Mouse (Mus musculus): ENCODE data around the gene Ttll12.

Gene Ttll12

DNA sequence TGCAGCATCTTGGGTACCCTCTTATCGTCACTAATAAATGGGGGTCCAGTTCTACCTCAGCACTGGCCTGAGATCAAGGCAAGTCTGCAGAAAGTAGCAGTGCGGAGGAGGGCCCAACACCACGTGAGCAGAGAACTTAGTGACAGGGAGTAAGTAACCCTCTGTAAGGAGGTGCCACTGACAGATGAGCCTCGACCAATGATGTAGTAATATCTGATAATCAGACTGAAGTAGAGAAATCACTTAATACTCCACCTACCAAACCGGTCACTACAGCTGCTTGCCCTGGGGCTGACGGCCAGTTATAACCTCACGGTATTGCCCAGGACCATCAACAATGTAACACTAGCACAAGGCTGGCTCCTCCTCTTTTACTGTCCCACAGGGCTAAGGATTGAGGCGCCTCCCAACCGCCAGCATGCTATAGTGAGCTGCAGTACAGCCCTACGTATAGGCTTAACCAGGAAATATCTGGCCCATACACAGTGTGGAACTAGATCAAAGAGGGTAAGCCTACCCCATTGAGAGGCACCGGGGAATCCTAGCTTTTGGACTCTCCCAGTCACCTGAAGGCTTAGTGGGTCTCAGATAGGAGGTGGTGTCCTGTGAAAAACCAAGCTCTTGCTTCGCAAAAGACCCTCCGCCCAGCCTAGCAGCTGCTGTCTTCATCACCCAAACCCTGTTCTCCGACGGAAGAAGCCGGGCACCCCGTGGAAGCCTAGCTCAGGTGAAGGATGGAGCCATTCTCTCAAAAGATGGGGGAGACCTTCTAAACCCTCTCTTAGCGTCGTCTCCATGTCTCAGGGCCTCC is 1.1 kb downstream of the Ttll12 start:
- in situ Hi-C loops (cut with MboI; ENCODE audit: low sequenced_read_pairs), result no loop called here

DNA sequence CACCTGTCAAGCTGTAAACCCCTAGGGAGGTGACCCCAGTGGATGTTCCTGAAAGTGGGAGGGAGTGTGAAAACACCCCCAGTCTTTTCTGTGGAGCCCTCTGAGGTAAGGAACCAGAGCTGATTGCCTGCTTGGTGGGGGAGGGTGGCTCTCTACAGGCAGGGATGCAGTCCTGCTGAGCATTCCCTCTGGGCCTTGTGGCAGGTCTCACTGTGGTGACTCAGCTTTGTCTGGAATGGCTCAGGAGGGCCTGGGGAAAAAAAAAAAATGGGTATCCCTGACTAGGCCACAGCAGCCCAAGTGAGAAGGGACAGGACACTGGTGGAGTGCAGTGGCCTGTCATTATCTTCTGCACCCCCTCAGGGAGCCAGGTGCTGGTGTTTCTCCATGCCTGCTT is 1.8 kb downstream of the Ttll12 start:
- in situ Hi-C loops (cut with MboI; ENCODE audit: low sequenced_read_pairs), result no loop called here

DNA sequence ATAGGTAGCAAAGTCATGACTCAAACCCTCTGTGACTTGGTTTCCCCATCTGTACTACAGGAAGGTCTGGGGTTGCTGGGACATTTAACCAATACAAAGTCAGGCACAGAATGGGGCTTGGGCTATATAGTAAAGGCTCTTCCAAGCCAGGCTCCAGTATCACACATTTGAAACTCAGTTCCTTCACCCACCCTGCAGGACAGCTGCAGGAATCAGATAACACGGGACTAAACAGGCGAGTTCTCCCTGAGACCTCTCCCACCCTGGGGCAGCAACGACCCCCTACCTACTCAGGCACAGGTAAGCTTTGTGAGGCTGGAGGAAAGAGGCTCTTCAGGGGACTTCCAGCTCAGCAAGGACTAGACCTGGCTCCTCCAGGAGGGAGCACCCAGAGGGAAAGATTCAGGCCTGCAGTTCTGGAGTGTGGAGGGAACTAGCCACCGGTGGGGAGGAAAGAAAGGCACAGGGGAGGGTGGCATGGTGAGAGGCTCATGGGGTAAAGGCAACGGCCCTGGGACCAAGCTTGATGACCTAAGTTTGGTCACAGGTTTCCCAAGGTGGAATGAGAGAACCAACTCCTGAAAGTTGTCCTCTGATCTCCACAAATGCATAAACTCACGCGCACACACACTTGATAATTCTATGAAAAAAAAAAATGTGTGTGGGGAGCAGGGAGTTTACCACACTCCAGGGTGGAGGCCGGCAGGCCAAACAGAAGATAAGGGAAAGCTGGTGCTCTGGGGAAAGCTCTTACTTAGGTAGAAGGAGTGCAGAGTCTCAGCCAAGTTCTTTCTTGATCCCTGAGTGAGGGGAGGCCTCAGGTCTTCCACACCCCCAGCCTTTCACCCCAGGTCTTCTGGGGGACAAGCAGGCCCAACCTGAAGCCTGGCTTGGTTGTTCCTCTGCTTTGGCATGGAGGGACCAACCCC is 2.4 kb downstream of the Ttll12 start:
- in situ Hi-C loops (cut with MboI; ENCODE audit: low sequenced_read_pairs), result no loop called here

DNA sequence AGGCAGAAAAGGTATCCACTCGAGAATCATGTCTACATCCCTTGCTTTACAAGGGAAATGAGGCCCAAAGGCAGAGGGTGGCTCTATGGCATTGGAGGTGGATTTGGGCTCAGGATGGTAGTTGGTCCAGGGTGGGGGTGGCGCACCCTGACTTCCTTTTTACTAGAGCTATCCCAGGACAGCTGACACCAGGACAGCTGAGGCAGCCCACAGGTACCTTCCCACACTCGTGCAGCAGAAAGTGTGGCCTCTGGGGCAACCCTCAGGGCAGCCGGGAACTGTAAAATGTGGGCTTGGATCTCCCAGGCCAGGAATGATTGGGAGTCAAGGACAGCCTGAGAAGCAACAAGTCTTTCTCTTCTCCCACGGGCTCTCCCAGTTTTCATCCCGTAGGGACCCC is 3.2 kb downstream of the Ttll12 start:
- in situ Hi-C loops (cut with MboI; ENCODE audit: low sequenced_read_pairs), result no loop called here

DNA sequence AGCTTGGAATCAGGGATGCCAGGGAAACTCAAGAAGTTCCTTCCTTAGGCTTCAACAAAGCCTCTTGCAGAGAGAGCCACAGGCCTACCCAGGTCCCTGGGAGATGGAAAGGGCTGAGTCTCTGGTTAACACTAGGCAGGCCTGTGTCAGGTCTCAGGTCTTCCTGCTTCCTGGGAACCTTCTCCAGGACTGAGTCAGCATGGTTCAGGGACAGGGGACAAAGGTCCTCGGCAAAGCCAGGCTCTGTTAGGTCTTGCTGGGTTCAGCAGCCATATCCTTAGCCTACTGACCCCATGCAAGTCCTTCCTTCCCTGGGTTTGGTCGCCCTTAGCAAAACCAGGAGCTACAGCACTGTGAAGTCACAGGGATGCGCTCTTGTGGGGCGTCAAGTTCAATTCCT is 4.1 kb downstream of the Ttll12 start:
- in situ Hi-C loops (cut with MboI; ENCODE audit: low sequenced_read_pairs), result no loop called here

DNA sequence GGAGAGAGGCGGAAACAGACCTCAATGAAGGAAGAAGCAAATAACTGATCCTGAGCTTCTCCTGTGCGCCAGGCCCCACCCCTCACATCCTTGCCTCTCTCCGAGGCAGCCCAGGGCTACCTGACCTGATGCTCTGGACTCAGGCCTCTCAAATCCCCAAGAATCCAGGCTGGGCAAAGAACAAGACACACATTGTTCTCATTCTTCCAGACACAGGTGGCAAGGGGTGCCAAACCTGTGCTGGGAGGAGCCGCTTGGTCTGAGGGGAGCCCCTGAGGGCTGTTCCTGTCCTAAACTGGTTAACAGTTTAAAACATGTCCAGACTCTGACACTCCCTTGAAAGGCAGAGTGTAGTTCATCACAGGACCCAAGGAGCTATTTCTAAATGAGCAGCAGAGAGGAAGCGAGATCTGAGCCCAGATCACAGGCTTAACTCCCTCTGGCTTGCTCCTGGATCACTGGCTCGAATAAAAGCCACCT is 10.2 kb downstream of the Ttll12 start:
- in situ Hi-C loops (cut with MboI; ENCODE audit: low sequenced_read_pairs), result no loop called here

DNA sequence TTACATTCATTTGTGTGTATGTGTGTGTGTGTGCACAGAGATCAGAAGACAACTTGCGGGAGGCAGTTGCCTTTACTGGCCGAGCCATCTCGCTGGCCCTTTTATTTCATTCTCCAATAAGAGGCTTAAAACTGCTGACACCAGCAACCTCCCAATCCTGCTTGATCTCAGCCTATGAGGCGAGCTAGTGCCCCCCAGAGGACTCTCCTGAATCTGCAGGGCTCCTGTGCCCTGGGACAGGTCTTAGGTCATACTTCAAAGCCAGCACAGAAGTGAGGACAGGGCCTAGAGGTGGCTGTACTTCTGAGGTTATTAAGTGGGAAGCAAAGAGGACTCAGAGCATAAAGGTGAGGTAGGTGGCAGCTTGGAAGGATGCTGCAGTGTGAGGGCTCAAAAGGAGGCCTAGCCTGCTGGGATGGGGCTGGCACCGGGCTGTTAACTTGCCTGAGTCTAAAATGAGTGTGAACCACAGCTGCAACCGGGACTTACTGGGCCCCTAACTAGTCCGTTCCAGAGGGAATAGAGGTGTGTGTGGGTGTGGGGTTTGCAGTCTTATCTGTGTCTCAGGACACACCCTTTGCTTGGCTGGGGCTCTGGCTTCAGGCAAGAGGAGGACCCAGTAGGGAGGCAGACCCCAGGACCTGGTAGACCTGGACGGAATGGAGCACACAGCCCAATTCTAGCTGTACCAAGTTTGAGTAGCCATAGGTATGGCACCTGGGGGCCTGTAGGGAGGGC is 11.4 kb downstream of the Ttll12 start:
- in situ Hi-C loops (cut with MboI; ENCODE audit: low sequenced_read_pairs), result no loop called here

DNA sequence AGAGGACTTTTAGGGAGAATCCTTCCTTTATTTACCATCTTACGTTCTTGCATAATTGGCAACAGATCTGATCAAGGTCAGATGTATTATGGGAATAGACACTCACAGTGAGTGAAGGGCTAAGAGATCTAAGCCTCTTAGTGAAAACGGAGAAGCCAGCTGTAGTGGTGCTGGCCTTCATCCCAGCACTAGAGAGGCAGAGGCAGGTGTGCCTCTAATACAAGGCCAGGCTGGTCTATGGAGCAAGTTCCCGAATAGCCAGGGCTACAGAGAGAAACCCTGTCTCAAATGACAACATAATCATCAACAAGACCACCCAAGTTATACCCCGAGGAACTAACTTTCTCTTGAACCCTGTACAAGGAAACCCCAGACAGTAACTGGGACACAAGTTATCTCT is 12.0 kb downstream of the Ttll12 start:
- in situ Hi-C loops (cut with MboI; ENCODE audit: low sequenced_read_pairs), result no loop called here

DNA sequence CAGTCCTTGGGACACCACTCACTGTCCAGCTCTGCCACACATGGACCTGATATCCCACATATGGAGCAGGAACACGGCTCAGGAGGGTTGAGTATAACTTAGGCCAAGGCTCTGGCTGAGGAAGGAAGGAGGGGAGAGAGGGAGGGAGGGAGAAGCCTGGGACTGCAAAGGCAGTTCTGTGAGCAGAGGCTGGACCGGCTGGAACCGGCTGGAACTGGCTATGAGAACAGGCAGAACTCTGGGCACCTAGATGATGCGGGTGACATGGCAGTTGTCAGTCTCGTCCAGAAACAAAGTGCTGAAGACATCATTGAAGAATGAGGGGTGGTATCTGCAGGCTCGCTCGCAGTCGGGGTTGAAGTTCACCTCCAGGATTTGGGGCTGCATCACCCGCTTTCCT is 18.3 kb downstream of the Ttll12 start:
- in situ Hi-C loops (cut with MboI; ENCODE audit: low sequenced_read_pairs), result no loop called here

DNA sequence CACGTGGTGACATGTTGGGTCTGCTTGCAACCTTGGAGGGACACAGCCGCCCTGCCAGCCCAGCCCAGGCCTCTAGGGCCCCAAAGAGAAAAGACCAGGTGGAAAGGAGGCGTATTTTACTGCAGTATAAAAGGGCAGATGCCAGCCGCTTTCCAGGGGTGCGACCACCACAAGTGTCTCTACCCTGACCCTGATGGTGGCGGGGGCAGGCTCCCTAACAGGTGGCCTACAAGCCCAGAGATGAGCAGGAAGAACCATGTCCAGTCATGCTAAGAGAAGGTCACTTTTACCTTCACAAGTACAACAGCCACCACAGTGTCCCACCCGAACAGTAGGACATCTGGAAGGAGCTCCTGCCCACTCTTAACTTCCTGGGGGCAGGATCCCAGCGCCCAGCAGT is 19.4 kb downstream of the Ttll12 start:
- in situ Hi-C loops (cut with MboI; ENCODE audit: low sequenced_read_pairs), result no loop called here

DNA sequence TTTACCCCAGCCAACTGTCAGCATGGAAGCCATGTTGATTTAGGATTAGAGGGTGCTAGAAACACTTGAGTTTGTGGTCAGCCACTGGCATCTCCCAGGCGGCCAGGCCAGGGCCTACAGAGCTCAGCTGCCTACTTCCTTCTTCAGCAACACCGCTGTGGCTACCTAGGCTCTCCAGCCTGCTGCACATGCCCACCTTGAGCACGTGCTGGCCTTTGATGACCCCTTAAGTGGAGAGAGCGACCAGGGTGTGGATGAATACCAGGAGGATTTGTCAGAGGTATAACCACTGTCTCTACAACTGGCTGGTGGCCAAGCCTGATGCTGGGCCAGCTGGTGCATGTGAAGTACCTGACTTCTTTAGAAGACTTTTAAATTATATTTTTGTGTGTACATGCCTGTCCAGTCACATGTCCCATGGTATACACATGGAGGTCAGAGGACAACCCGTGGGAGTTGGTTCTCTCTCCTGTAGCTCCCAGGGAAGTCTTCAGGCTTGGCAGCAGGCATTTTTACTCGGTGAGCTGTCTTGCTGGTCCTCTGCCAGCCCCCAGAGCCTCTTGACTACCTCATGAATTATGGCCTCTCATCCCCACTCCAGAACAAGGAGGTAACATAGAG is 20.1 kb downstream of the Ttll12 start:
- in situ Hi-C loops (cut with MboI; ENCODE audit: low sequenced_read_pairs), result no loop called here

DNA sequence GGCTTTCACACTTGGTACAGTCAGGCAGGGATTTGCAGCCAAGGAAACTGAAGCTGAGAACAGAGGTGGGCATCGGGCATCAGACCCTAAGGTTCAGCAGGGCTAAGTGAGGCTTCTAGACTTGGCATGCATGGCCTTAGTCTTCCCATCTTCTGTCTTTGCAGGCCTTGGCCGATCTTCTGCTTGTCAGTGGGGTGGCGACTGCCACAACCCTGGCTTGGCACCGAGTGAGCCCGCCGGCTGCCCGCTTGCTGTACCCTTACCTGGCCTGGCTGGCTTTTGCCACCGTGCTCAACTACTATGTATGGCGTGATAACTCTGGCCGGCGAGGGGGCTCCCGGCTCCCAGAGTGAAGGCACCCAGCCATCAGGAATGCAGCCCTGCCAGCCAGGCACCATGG is 21.4 kb downstream of the Ttll12 start:
- in situ Hi-C loops (cut with MboI; ENCODE audit: low sequenced_read_pairs), result no loop called here

DNA sequence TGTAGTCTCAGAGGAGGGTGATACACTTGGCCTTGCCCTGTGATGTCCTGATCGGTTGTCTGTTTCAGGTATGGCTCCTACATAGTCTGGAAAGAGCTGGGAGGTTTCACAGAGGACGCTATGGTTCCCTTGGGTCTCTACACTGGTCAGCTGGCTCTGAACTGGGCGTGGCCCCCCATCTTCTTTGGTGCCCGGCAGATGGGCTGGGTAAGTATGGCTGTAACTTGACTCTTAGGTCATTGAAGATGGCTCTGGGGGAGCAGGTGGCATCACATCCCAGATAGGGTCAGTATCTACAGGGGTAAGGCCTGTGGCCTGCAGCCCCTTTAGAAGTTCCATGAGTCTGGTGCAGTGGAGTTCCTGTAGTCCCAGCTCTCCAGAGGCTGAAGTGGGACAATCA is 22.8 kb downstream of the Ttll12 start:
- in situ Hi-C loops (cut with MboI; ENCODE audit: low sequenced_read_pairs), result no loop called here

DNA sequence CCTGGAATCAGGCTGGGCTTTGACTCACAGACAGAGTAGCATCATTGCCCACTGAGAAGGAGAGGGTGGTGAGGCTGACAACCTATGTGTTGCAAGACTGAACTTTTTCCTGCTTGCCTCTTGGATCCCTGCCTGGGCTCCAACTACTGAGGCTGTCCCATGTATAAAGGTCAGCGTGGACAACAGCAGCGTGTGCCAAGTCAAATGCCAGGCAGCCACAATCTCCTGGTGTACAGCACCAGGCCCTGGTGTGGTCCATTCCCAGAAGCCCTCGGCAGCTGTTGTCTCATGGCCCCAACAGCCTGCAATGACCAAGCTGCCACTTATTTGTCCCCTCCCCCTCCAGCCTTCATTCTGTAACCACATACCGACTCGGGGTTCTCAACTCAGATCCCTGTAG is 23.3 kb downstream of the Ttll12 start:
- in situ Hi-C loops (cut with MboI; ENCODE audit: low sequenced_read_pairs), result no loop called here

DNA sequence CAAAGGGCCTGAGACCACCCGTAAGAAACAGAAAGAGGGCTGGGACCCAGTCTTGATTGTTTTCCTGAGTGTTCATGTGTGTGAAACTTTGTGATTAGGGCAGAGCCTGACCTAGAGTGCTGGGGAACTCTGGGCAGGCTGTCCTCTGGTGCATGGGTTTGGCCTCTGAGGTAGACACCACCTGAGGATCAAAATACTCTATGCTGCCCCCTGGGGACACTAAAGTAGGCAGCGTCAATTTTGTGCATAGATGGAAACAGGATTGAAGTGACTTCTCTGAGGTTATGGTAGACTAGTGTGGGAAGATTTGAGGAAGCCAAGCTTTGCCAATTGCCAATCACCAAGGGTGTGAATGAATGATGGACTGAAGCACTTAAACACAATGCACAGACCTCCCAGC is 24.3 kb downstream of the Ttll12 start:
- in situ Hi-C loops (cut with MboI; ENCODE audit: low sequenced_read_pairs), result no loop called here

DNA sequence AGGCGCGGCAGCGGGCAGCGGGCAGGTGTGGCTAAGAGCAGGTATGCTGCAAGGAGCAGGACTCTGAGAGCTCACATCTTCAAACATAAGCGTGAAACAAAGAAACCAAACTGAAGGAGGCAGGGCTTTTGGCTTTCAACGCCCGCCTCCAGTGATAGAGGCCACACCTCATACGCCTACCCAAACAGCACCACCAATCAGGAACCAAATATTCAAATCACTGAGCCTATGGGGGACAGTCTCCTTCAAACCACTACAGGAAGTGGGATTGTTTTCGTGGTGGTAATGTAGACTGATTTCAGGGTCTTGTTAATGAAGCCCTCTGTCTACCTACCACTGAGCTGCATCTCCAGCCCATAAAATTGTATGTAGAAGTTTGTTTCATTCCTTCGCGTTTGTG is 25.3 kb downstream of the Ttll12 start:
- in situ Hi-C loops (cut with MboI; ENCODE audit: low sequenced_read_pairs), result no loop called here

DNA sequence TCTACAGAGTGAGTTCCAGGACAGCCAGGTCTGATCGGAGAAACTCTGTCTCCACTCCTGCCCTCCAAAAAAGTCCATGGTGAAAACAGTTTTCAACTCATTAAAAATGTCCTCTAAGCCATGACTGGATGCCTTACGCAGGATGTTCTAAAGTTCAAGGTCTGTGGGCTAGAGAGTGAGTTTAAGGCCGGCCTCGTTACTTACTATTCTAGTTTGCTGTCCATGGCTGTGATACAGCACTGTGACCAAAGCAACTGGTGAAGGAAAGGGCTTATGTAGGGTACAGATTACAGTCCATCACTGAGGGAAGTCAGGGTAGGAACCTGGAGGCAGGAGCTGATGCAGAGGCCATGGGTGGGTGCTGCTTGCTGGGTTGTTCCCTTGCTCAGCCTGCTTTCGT is 26.4 kb downstream of the Ttll12 start:
- in situ Hi-C loops (cut with MboI; ENCODE audit: low sequenced_read_pairs), result no loop called here

DNA sequence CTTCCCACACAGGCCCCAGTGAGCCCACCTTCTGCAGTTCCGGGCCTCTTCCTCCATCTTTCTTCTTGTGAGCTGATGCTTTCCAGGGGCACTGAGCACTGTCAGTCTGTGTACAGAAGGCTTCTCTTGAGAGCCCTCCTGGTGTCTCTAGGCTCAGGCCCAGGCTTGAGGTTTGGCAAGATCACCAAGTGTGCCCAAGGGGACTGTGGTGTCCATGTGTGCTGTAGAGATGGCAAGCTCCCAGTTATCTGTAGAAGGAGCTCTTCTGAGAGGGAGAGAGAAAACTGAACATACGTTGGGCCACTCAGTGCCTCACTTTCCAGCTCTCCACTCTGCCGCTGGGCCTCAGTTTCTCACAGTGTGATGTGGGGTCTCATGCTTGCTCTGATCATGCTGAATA is 27.2 kb downstream of the Ttll12 start:
- in situ Hi-C loops (cut with MboI; ENCODE audit: low sequenced_read_pairs), result no loop called here

DNA sequence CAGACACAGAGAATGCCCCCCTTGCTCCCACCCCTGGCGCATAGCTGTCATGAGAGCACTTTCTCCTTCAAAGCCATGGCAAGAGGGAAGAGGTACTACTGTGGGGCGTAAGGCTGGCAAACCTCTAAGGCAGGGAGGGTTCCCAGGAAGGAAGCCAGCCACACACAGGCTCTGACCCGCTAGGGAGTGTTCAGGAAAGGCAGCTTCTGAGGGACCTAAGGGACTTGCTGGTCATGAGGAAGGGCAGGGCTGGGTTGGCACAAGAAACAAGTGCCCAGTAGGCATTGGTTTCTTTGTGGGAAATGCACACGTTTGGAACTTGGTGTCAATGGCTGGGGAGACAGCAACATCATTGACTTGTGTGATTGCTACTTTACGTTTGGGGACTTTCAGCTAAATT is 29.0 kb downstream of the Ttll12 start:
- in situ Hi-C loops (cut with MboI; ENCODE audit: low sequenced_read_pairs), result no loop called here

DNA sequence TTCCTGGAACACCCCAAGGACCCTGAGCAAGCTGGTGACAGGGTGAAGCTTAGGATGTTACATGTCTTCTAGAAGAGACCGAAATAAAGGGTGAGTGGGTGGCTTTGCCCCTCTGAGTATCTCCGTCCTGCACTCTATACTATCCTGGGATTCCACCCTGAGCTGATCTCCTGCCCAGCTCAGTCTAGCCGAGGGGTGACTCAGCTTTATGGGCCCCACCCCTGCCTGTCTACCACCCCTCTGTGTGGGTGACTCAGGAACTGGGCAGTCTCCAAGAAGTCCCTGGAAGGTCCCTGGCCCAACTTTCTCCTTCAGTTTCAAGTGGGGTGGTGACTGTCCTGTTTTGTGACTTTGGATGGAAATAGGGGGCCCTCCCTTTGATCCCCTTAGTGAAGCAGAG is 29.5 kb downstream of the Ttll12 start:
- in situ Hi-C loops (cut with MboI; ENCODE audit: low sequenced_read_pairs), result no loop called here
